Mouse (Mus musculus): Measurements from ENCODE around the gene Atf6.

DNA sequence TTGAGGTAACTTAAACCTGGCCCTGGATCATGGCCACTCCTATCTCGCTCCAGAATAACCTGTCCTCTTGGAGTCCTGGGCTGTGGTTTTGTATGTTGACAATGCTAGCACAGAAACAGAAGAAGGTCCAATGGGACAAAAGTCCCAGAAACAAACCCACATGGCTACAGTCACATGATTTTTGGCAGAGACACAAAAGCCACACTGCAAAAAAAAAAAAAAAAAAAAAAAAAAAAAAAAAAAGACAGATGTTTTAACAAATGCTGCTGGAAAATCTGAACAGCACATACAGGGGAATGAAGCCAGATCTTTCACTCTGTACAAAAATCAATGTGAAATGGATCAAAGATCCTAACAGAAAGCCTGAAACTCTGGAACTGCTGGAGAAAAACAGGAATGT is 105.9 kb downstream of the Atf6 start:
- TF ChIP-seq CTCF (IDR thresholded peaks at IDR 0.05; ENCODE audit: control insufficient read depth, insufficient read depth, insufficient read length) = no peak
- TF ChIP-seq MYOD1 (IDR thresholded peaks at IDR 0.05; ENCODE audit: control insufficient read depth, insufficient read length, low read depth) = no peak
- no peak for TF ChIP-seq FOSL1 (IDR thresholded peaks at IDR 0.05; ENCODE audit: insufficient read depth, low read length, poor library complexity, severe bottlenecking)

All from C2C12 (cell line).